Mouse (Mus musculus): ENCODE measurements around the gene Tet1.
"Not testable (repeated sequence)": the region's sequence is repeated elsewhere in the genome, so short reads cannot be mapped to it uniquely, and the experiment has no call there.

Tet1 gene

GRCm38 (mm10) chr10:62843787-62844491, 64.9 kb downstream of the Tet1 start:
- DNase-seq = peak; percentile 79 to 86

- DNase-seq = peak in 1 of 2 experiments; percentile 45
Measured at GRCm38 (mm10) chr10:62841901-62842447, 66.8 kb downstream of the Tet1 start.

GRCm38 (mm10) chr10:62840687-62841086, 68.1 kb downstream of the Tet1 start:
- no peak for DNase-seq

- DNase-seq = no peak
Measured at GRCm38 (mm10) chr10:62837987-62838386, 70.8 kb downstream of the Tet1 start.

GRCm38 (mm10) chr10:62832783-62833182, 76.0 kb downstream of the Tet1 start:
- DNase-seq = no peak

GRCm38 (mm10) chr10:62831546-62831945, 77.2 kb downstream of the Tet1 start:
- no peak for DNase-seq

GRCm38 (mm10) chr10:62824474-62824873, 84.3 kb downstream of the Tet1 start:
- DNase-seq = peak; percentile 68 to 85

GRCm38 (mm10) chr10:62823431-62823830, 85.4 kb downstream of the Tet1 start:
- DNase-seq = peak; percentile 35 to 62

- peak in 1 of 2 experiments; percentile 22 for DNase-seq
Measured at GRCm38 (mm10) chr10:62810010-62810409, 98.8 kb downstream of the Tet1 start.

- DNase-seq = no peak
Measured at GRCm38 (mm10) chr10:62808766-62809165, 100.0 kb downstream of the Tet1 start.

- no peak for DNase-seq
Measured at GRCm38 (mm10) chr10:62808316-62808715, 100.5 kb downstream of the Tet1 start.

- DNase-seq = no peak
Measured at GRCm38 (mm10) chr10:62804106-62804505, 104.7 kb downstream of the Tet1 start.

GRCm38 (mm10) chr10:62803296-62803695, 105.5 kb downstream of the Tet1 start:
- no peak for DNase-seq

GRCm38 (mm10) chr10:62794221-62794620, 114.6 kb downstream of the Tet1 start:
- no peak for DNase-seq

- DNase-seq = no peak
Measured at GRCm38 (mm10) chr10:62793091-62793453, 115.7 kb downstream of the Tet1 start.

GRCm38 (mm10) chr10:62792177-62793090, 116.4 kb downstream of the Tet1 start, which contains the start of gene Ccar1:
Ccar1 (minus strand) TSS chr10:62792286.
- DNase-seq = peak; percentile 99

GRCm38 (mm10) chr10:62791251-62792176, 117.3 kb downstream of the Tet1 start:
- no peak for DNase-seq

GRCm38 (mm10) chr10:62781776-62782175, 127.0 kb downstream of the Tet1 start:
- DNase-seq = not testable (repeated sequence)

All from kidney, postnatal 25 days (tissue).